Mouse (Mus musculus): ENCODE data around the gene Lmx1b. TPM values are rescaled to one million over a fixed set of nuclear protein-coding genes. Genes with fewer than 3 reads are reported as not detected.

The Lmx1b gene
- polyA plus RNA-seq, 1 experiment from 2014 or later: 0.06 TPM

GRCm38 (mm10) chr2:33640978-33641858, 907 bp upstream of the Lmx1b start:
- peak overlapping the region; percentile 43 for H3K4me2 ChIP-seq (replicated peaks)
- H3K27ac ChIP-seq (replicated peaks): no peak overlapping the region
- no peaks in the 10 kb centered on the region for H3K36me3 ChIP-seq
- WGBS: under 1% methylated on average over 47 of the region's 56 CpGs
- ATAC-seq (replicated peaks): no peak
- no peaks in the 10 kb centered on the region for H3K9me3 ChIP-seq
- peaks cover 35% of the 10 kb centered on the region for H3K4me1 ChIP-seq
- H3K4me3 ChIP-seq: peak overlapping the region; percentile 31
- no peak overlapping the region for H3K9ac ChIP-seq (replicated peaks)
- H3K27me3 ChIP-seq: peaks cover 92% of the 10 kb centered on the region

- H3K4me3 ChIP-seq: peak overlapping the region; percentile 21
- WGBS: under 1% methylated on average over 71 of the region's 71 CpGs
- H3K36me3 ChIP-seq: no peaks in the 10 kb centered on the region
- H3K27me3 ChIP-seq: peaks cover 92% of the 10 kb centered on the region
- no peaks in the 10 kb centered on the region for H3K9me3 ChIP-seq
- peak overlapping the region; percentile 31 for H3K4me2 ChIP-seq (replicated peaks)
- H3K4me1 ChIP-seq: peaks cover 38% of the 10 kb centered on the region
- H3K27ac ChIP-seq (replicated peaks): no peak overlapping the region
- ATAC-seq (replicated peaks): 0 out of 2 replicates have a peak, but pooled peaks have one; percentile 7
- no peak overlapping the region for H3K9ac ChIP-seq (replicated peaks)
Measured at GRCm38 (mm10) chr2:33639301-33640170, 775 bp downstream of the Lmx1b start.

GRCm38 (mm10) chr2:33638141-33638733, 2.1 kb downstream of the Lmx1b start:
- Histone ChIP-seq H3K27ac (replicated peaks) (no peak overlapping the region), H3K4me2 (replicated peaks) (no peak overlapping the region), H3K36me3 (no peaks in the 10 kb centered on the region), H3K9ac (replicated peaks) (no peak overlapping the region), H3K9me3 (no peaks in the 10 kb centered on the region), H3K4me3 (no peak overlapping the region), H3K27me3 (peaks cover 92% of the 10 kb centered on the region), H3K4me1 (peaks cover 38% of the 10 kb centered on the region)
- ATAC-seq (replicated peaks): no peak
- WGBS: 34% methylated on average over 6 of the region's 6 CpGs

GRCm38 (mm10) chr2:33637288-33637687, 3.0 kb downstream of the Lmx1b start:
- 6% methylated on average over 7 of the region's 7 CpGs for WGBS
- no peaks in the 10 kb centered on the region for H3K9me3 ChIP-seq
- no peak overlapping the region for H3K9ac ChIP-seq (replicated peaks)
- no peaks in the 10 kb centered on the region for H3K36me3 ChIP-seq
- H3K4me1 ChIP-seq: peaks cover 31% of the 10 kb centered on the region
- H3K4me2 ChIP-seq (replicated peaks): no peak overlapping the region
- no peak for ATAC-seq (replicated peaks)
- no peak overlapping the region for H3K4me3 ChIP-seq
- peaks cover 92% of the 10 kb centered on the region for H3K27me3 ChIP-seq
- H3K27ac ChIP-seq (replicated peaks): no peak overlapping the region

GRCm38 (mm10) chr2:33636628-33637188, 3.6 kb downstream of the Lmx1b start:
- Histone ChIP-seq H3K27me3 (peaks cover 92% of the 10 kb centered on the region), H3K36me3 (no peaks in the 10 kb centered on the region), H3K27ac (replicated peaks) (no peak overlapping the region), H3K4me1 (peaks cover 30% of the 10 kb centered on the region), H3K9me3 (no peaks in the 10 kb centered on the region), H3K4me2 (replicated peaks) (no peak overlapping the region), H3K9ac (replicated peaks) (no peak overlapping the region), H3K4me3 (no peak overlapping the region)
- ATAC-seq (replicated peaks): no peak
- under 1% methylated on average over 26 of the region's 26 CpGs for WGBS

- Histone ChIP-seq H3K4me2 (replicated peaks) (no peak overlapping the region), H3K9ac (replicated peaks) (no peak overlapping the region), H3K4me1 (peaks cover 36% of the 10 kb centered on the region), H3K27me3 (peaks cover 91% of the 10 kb centered on the region), H3K36me3 (no peaks in the 10 kb centered on the region), H3K4me3 (no peak overlapping the region), H3K9me3 (no peaks in the 10 kb centered on the region), H3K27ac (replicated peaks) (no peak overlapping the region)
- ATAC-seq (replicated peaks): no peak
- under 1% methylated on average over 21 of the region's 21 CpGs for WGBS
Measured at GRCm38 (mm10) chr2:33636117-33636521, 4.2 kb downstream of the Lmx1b start.

- ATAC-seq (replicated peaks): no peak
- H3K36me3 ChIP-seq: no peaks in the 10 kb centered on the region
- H3K4me2 ChIP-seq (replicated peaks): no peak overlapping the region
- 3% methylated on average over 19 of the region's 19 CpGs for WGBS
- no peak overlapping the region for H3K27ac ChIP-seq (replicated peaks)
- H3K4me3 ChIP-seq: no peak overlapping the region
- H3K4me1 ChIP-seq: peaks cover 30% of the 10 kb centered on the region
- no peaks in the 10 kb centered on the region for H3K9me3 ChIP-seq
- H3K9ac ChIP-seq (replicated peaks): no peak overlapping the region
- peaks cover 91% of the 10 kb centered on the region for H3K27me3 ChIP-seq
Measured at GRCm38 (mm10) chr2:33635323-33636116, 4.8 kb downstream of the Lmx1b start.

- no peaks in the 10 kb centered on the region for H3K36me3 ChIP-seq
- H3K4me3 ChIP-seq: no peak overlapping the region
- H3K4me1 ChIP-seq: peaks cover 22% of the 10 kb centered on the region
- H3K9ac ChIP-seq (replicated peaks): no peak overlapping the region
- no peaks in the 10 kb centered on the region for H3K9me3 ChIP-seq
- ATAC-seq (replicated peaks): no peak
- peaks cover 91% of the 10 kb centered on the region for H3K27me3 ChIP-seq
- WGBS: 13% methylated on average over 4 of the region's 4 CpGs
- no peak overlapping the region for H3K27ac ChIP-seq (replicated peaks)
- H3K4me2 ChIP-seq (replicated peaks): no peak overlapping the region
Measured at GRCm38 (mm10) chr2:33634481-33635090, 5.7 kb downstream of the Lmx1b start.

GRCm38 (mm10) chr2:33633955-33634354, 6.4 kb downstream of the Lmx1b start:
- peaks cover 17% of the 10 kb centered on the region for H3K4me1 ChIP-seq
- 4% methylated on average over 5 of the region's 5 CpGs for WGBS
- no peak for ATAC-seq (replicated peaks)
- H3K9ac ChIP-seq (replicated peaks): no peak overlapping the region
- peaks cover 91% of the 10 kb centered on the region for H3K27me3 ChIP-seq
- no peaks in the 10 kb centered on the region for H3K9me3 ChIP-seq
- H3K27ac ChIP-seq (replicated peaks): no peak overlapping the region
- no peaks in the 10 kb centered on the region for H3K36me3 ChIP-seq
- no peak overlapping the region for H3K4me3 ChIP-seq
- H3K4me2 ChIP-seq (replicated peaks): no peak overlapping the region

GRCm38 (mm10) chr2:33633237-33633636, 7.1 kb downstream of the Lmx1b start:
- Histone ChIP-seq H3K27me3 (peaks cover 89% of the 10 kb centered on the region), H3K9me3 (no peaks in the 10 kb centered on the region), H3K4me2 (replicated peaks) (no peak overlapping the region), H3K36me3 (no peaks in the 10 kb centered on the region), H3K27ac (replicated peaks) (no peak overlapping the region), H3K4me3 (no peak overlapping the region), H3K9ac (replicated peaks) (no peak overlapping the region), H3K4me1 (peaks cover 17% of the 10 kb centered on the region)
- ATAC-seq (replicated peaks): no peak
- 8% methylated on average over 5 of the region's 5 CpGs for WGBS

GRCm38 (mm10) chr2:33632551-33633059, 7.7 kb downstream of the Lmx1b start:
- H3K36me3 ChIP-seq: no peaks in the 10 kb centered on the region
- WGBS: 9% methylated on average over 5 of the region's 5 CpGs
- H3K4me1 ChIP-seq: peaks cover 17% of the 10 kb centered on the region
- no peak overlapping the region for H3K4me2 ChIP-seq (replicated peaks)
- no peak overlapping the region for H3K4me3 ChIP-seq
- H3K9ac ChIP-seq (replicated peaks): no peak overlapping the region
- ATAC-seq (replicated peaks): no peak
- no peak overlapping the region for H3K27ac ChIP-seq (replicated peaks)
- H3K9me3 ChIP-seq: no peaks in the 10 kb centered on the region
- H3K27me3 ChIP-seq: peaks cover 89% of the 10 kb centered on the region
